Mouse (Mus musculus) small intestine, adult 2 months (tissue): ENCODE results near the gene Pnpla2. TPM values are rescaled to one million over a fixed set of nuclear protein-coding genes. Genes with fewer than 3 reads are reported as not detected.

ENCODE experiments used
- H3K27ac ChIP-seq: fragments of 200-500 bp; 2 replicates; pipeline ENCODE4 v1.5.1; 2012; ENCODE audit warnings: low read depth, low read length, control low read depth, inconsistent platforms; ENCODE audit not compliant: insufficient read depth
- H3K27me3 ChIP-seq: fragments of 200-500 bp; 2 replicates; pipeline ENCODE4 v1.6.1; 2012; ENCODE audit warnings: mild to moderate bottlenecking, moderate library complexity, low read length, inconsistent platforms; ENCODE audit not compliant: control insufficient read depth, insufficient read depth
- H3K36me3 ChIP-seq: fragments of 200-500 bp; 2 replicates; pipeline ENCODE4 v1.6.1; 2012; ENCODE audit warnings: mild to moderate bottlenecking, low read length, control low read depth, inconsistent platforms; ENCODE audit not compliant: control insufficient read depth, insufficient read depth
- H3K4me1 ChIP-seq: fragments of 200-500 bp; 2 replicates; pipeline ENCODE4 v1.6.1; 2012; ENCODE audit warnings: low read length, inconsistent platforms, mixed read lengths; ENCODE audit not compliant: control insufficient read depth, insufficient read depth, insufficient read length
- H3K4me3 ChIP-seq: fragments of 200-500 bp; 2 replicates; pipeline ENCODE4 v1.5.1; 2012; ENCODE audit warnings: low read depth, mild to moderate bottlenecking, control low read depth, inconsistent platforms, low read length, moderate library complexity
- CTCF ChIP-seq: fragments of 200-500 bp; IDR thresholded peaks from 2 replicates; pipeline ENCODE4 v1.5.1; 2012; ENCODE audit warnings: low read depth, mild to moderate bottlenecking, control low read depth, inconsistent platforms, low read length, moderate library complexity, mixed read lengths; ENCODE audit not compliant: insufficient replicate concordance, insufficient read length; ENCODE audit errors: extremely low read depth
- POLR2A ChIP-seq: fragments of 200-500 bp; IDR thresholded peaks from 2 replicates; pipeline ENCODE4 v1.6.1; 2012; ENCODE audit warnings: low read depth, mild to moderate bottlenecking, control low read depth, inconsistent platforms, low read length, moderate library complexity
- WGBS: fragments of 180-500 bp; shearing (Covaris S2); methylation state at CpG from one replicate; pipeline ENCODE4 v1.1.7; 2018; 5-methylcytosine and 5-hydroxymethylcytosine counted together
- polyA plus RNA-seq: library from polyadenylated mRNA; depleted of rRNA; stranded (reverse); fragments of >200 nt; gene quantifications from 2 replicates; pipeline ENCODE4 v1.2.3, GENCODE M21; 2012

The Pnpla2 gene
- polyA plus RNA-seq, 1 experiment: 319 TPM

DNA sequence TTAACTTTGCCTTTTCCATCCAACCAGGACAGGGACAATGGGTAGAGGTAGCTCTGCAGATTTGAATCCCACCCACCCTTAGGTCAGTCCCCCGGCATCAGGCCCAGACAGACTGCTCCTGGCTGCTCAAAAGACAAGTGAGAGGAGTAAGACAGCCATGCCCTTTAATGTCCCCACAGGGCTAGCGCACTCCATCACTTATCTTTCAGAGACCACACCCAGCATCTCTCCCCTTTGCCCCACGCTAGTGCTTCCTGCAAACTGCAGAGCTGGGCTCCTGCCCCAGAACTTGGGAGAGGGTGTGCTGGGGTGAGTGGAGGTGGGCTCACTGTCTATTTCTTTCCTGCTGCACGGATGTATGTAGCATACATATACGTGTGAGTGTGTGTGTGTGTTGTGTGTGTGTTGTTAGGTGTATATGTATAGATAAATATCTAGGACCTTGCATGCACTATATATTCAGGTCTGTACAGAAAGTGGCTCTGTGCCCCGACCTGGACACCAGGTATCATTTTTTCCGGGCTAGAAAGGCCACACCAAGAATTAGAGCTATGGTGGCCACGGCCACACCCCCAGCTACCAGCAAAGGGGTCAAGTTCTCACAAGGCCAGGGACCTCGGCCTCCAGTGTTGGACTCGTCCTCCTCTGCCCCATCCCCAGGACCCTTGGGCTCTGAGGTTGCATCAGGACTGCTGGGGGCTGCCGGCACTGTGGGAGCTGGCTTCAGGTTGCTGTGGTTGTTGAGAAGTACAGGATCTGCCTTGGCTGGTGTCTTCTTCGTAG is 27.9 kb upstream of the Pnpla2 start:
- TF ChIP-seq POLR2A: no peak
- no peak for TF ChIP-seq CTCF

DNA sequence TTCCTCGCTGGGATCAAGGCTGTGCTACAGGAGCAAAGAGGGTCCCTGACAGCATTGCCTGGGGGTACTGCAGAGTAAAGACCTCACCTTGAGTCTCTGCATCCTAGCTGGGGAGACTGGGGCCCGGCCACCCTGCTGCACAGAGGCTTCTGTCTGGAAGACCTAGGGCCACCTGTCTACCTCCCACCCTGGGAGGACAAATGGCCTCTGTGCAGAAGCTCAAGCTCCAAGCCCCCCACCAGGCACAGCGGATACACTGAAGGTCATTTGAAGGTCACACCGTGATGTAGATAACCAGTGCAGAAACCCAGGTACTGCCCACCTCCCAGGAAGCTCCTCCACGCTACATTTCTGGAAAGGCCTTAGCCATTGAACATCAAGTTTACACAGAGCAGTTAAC is 26.3 kb upstream of the Pnpla2 start:
- H3K27me3 ChIP-seq: no peaks in the 10 kb centered on the region
- WGBS: 66% methylated on average over 5 of the region's 5 CpGs
- TF ChIP-seq POLR2A: no peak
- no peak for TF ChIP-seq CTCF
- H3K4me1 ChIP-seq: peaks cover 11% of the 10 kb centered on the region
- no peak overlapping the region for H3K27ac ChIP-seq
- peaks cover 34% of the 10 kb centered on the region for H3K36me3 ChIP-seq
- no peak overlapping the region for H3K4me3 ChIP-seq

More for the DNA sequence above, 27.9 kb upstream of the Pnpla2 start:
- Histone ChIP-seq H3K4me1 (peaks cover 10% of the 10 kb centered on the region), H3K4me3 (no peak overlapping the region), H3K36me3 (peaks cover 19% of the 10 kb centered on the region), H3K27ac (no peak overlapping the region), H3K27me3 (no peaks in the 10 kb centered on the region)
- 74% methylated on average over 12 of the region's 12 CpGs for WGBS

DNA sequence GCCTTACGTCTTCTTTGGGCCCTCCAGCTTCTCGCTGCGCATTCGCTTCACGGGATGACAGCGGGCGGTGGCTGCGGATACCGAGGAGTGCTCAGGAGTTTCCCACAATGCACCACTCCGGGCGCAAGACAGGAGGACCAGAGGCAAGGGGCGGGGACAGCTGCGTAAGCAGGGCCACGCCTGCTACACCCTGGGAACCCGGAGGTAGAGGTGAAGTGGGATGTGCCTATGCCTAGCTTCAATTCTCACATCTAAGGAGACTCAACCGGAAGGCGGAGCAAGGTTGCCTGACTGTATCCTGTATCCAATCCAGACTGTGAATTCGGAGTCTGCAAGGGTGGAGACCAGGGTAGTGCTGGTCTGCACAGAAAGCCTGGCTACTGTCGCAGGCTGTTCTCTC is 25.7 kb upstream of the Pnpla2 start, which contains the start of gene Cend1:
TSS of gene Cend1 (minus strand) at position 182 of the 400 bp plus-strand sequence.
- H3K4me3 ChIP-seq: no peak within 1 kb of the TSS
- H3K4me1 ChIP-seq: peaks cover 16% of the 10 kb centered on the region
- H3K27ac ChIP-seq: no peak within 1 kb of the TSS
- H3K36me3 ChIP-seq: peaks cover 38% of the 10 kb centered on the region
- WGBS: 27% methylated on average over 19 of the region's 19 CpGs
- H3K27me3 ChIP-seq: no peaks in the 10 kb centered on the region
- TF ChIP-seq CTCF (no peak), POLR2A (no peak)

DNA sequence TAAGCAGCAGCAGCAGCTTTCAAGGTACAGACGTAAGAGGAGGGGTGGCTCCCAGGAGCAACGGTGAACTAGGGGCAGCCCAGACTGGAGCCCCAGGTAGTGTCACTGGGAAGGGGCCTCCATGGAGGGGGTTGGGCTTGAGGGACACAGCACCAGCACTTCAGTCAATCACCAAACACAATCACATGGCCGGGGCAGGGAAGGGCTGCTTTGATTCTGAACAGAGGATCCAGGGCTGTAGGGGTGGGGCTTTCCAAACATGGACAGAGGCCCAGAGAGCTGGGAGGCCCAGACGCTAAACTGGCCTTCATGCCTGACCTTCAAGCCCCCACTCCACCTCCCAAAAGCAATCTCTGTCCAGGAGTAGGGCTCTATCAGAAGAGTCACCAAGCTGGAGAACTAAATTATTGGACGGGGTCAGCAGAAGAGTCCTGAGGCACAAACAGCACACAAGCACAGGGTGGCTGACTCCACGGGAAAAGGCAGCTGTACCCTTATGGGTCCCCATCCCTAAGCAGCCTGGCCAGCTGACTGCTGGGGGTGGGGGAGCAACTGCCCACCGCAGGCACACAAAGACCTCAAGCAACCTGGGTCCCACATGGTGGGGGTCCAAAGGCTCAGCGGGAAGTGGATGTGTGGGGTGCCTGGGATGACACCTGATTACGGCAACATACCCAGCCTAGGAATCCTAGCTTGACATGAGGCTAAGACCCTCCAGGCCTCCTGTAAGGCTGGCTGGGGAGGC is 25.0 kb upstream of the Pnpla2 start:
- Histone ChIP-seq H3K4me1 (peaks cover 23% of the 10 kb centered on the region), H3K27me3 (no peaks in the 10 kb centered on the region), H3K27ac (no peak overlapping the region), H3K36me3 (peaks cover 38% of the 10 kb centered on the region), H3K4me3 (no peak overlapping the region)
- TF ChIP-seq POLR2A: no peak
- no peak for TF ChIP-seq CTCF
- 78% methylated on average over 9 of the region's 9 CpGs for WGBS

DNA sequence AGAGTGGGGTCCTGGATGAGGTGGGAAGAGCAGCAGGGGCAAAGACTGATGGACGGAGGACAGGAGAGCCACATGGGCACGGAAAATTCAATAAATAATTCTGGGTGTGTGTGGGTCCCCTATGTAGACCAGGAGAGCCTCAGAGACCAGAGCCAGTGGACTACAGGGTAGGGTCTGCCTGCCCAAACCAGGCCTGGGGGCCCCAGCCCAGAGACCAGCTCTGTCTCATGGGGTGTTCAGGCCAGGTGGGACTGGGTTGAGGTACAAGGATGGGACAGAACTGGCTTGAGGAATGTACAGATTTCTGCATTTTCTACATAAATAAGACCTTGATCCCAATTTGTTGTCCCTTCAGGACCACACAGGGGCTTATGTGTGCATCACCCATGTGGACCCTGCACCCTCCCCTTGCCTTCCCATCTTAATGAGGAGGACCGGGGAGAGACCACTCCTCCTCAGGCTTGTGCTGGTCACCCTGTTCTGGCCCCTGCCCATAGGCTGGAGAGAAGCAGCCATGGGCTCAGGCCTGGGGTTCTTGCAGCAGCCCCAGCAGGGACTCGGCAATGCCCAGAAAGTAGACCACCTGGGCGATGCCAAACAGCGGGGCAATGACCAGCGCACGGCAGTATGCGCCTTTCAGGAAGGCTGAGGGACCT is 24.3 kb upstream of the Pnpla2 start:
- WGBS: 95% methylated on average over 9 of the region's 9 CpGs
- TF ChIP-seq CTCF (no peak), POLR2A (no peak)
- H3K4me3 ChIP-seq: no peak overlapping the region
- peaks cover 27% of the 10 kb centered on the region for H3K4me1 ChIP-seq
- H3K27me3 ChIP-seq: no peaks in the 10 kb centered on the region
- H3K27ac ChIP-seq: no peak overlapping the region
- peaks cover 38% of the 10 kb centered on the region for H3K36me3 ChIP-seq

DNA sequence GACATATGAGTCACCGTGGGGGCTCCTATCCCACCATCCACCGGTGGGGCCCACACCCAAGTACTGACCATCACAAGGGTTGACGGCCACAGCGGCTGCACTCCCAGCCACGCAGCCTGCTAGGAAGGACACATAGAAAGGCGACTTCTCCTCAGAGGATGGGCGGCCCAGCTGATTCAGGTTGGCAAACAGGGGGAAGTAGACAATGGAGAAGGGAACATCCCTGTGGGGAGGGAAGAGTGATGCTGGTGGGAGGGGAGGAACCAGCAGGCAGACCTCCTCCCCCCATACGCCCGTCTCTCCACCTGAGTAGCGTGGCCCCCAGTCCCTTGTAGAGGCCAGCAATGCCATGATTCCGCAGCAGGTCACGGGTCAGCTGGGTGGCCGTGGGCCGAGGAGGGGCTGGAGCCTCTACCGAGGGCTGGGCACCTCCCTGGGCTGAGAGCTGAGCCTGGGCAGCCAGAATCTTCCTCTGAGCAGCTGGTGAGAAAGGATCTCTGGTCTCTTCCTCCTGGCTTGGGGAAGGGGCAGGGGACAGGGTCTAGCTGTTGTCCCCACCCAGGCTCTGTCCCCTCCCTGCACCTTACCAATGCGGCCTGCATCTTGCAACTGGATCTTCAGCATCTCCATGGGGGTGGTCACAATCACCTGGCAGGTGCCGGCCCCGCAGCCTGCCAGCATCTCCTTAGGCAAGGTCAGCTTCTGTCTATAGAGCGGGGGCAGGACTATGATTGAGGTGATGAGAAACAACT is 23.4 kb upstream of the Pnpla2 start:
- Histone ChIP-seq H3K36me3 (peaks cover 38% of the 10 kb centered on the region), H3K4me1 (peaks cover 35% of the 10 kb centered on the region), H3K4me3 (no peak overlapping the region), H3K27me3 (no peaks in the 10 kb centered on the region), H3K27ac (no peak overlapping the region)
- WGBS: 94% methylated on average over 19 of the region's 19 CpGs
- TF ChIP-seq POLR2A: no peak
- TF ChIP-seq CTCF: no peak
